Mouse (Mus musculus): ENCODE data around the gene Vmn2r90. TPM values are rescaled to one million over a fixed set of nuclear protein-coding genes. Genes with fewer than 3 reads are reported as not detected.

The Vmn2r90 gene
- polyA plus RNA-seq, 1 experiment from 2014 or later: not detected

GRCm38 (mm10) chr17:17762614-17763293, 59.2 kb downstream of the Vmn2r90 start:
- Histone ChIP-seq H3K27me3 (replicated peaks) (peaks cover 7% of the 10 kb centered on the region; the same call in 1 of the 2 replicates), H3K36me3 (no peaks in the 10 kb centered on the region), H3K27ac (replicated peaks) (no peak overlapping the region), H3K9me3 (no peaks in the 10 kb centered on the region), H3K4me1 (no peaks in the 10 kb centered on the region), H3K4me3 (no peak overlapping the region), H3K9ac (no peak overlapping the region), H3K4me2 (no peak overlapping the region)
- WGBS: 82% methylated on average over 1 of the region's 1 CpGs
- ATAC-seq (ENCODE audit: extremely low read depth, insufficient number of reproducible peaks, low FRiP score, low TSS enrichment): no peak

- WGBS: 33% methylated on average over 1 of the region's 1 CpGs
- no peak overlapping the region for H3K4me3 ChIP-seq
- H3K9ac ChIP-seq: no peak overlapping the region
- H3K4me2 ChIP-seq: no peak overlapping the region
- no peaks in the 10 kb centered on the region for H3K36me3 ChIP-seq
- H3K4me1 ChIP-seq: no peaks in the 10 kb centered on the region
- ATAC-seq (ENCODE audit: extremely low read depth, insufficient number of reproducible peaks, low FRiP score, low TSS enrichment): no peak
- H3K9me3 ChIP-seq: no peaks in the 10 kb centered on the region
- peaks cover 7% of the 10 kb centered on the region; the same call in 1 of the 2 replicates for H3K27me3 ChIP-seq (replicated peaks)
- H3K27ac ChIP-seq (replicated peaks): no peak overlapping the region
Observed at GRCm38 (mm10) chr17:17764206-17764605, 60.7 kb downstream of the Vmn2r90 start.

- H3K4me3 ChIP-seq: no peak overlapping the region
- H3K4me1 ChIP-seq: no peaks in the 10 kb centered on the region
- no peaks in the 10 kb centered on the region for H3K9me3 ChIP-seq
- H3K4me2 ChIP-seq: no peak overlapping the region
- H3K9ac ChIP-seq: no peak overlapping the region
- no peak overlapping the region for H3K27ac ChIP-seq (replicated peaks)
- ATAC-seq (ENCODE audit: extremely low read depth, insufficient number of reproducible peaks, low FRiP score, low TSS enrichment): no peak
- WGBS: 4% methylated on average over 3 of the region's 3 CpGs
- no peaks in the 10 kb centered on the region for H3K36me3 ChIP-seq
- peaks cover 7% of the 10 kb centered on the region; the same call in 1 of the 2 replicates for H3K27me3 ChIP-seq (replicated peaks)
Observed at GRCm38 (mm10) chr17:17766481-17766880, 62.9 kb downstream of the Vmn2r90 start.

Other genes with a start within 250 kb of the Vmn2r90 start
- 8.7 and 9.6 TPM in 2 replicates for gene Lnpep, start 78.7 kb upstream of the Vmn2r90 start, polyA plus RNA-seq (2015; fragmentation: Nextera tagmentation; extraction: Ambion mirVana)
- 24.2 and 27.0 TPM in 2 replicates for gene Spaca6, start 123.4 kb downstream of the Vmn2r90 start, polyA plus RNA-seq (2015; fragmentation: Nextera tagmentation; extraction: Ambion mirVana)
- 0.55 and 0.66 TPM in 2 replicates for gene Has1, start 151.5 kb downstream of the Vmn2r90 start, polyA plus RNA-seq (2015; fragmentation: Nextera tagmentation; extraction: Ambion mirVana)
- 0.11 and 0.15 TPM in 2 replicates for gene Fpr1, start 180.2 kb downstream of the Vmn2r90 start, polyA plus RNA-seq (2015; fragmentation: Nextera tagmentation; extraction: Ambion mirVana)
- not detected in 2 replicates for gene Fpr2, start 184.1 kb downstream of the Vmn2r90 start, polyA plus RNA-seq (2015; fragmentation: Nextera tagmentation; extraction: Ambion mirVana)
- not detected in 2 replicates for gene Fpr3, start 184.1 kb downstream of the Vmn2r90 start, polyA plus RNA-seq (2015; fragmentation: Nextera tagmentation; extraction: Ambion mirVana)

All from heart, embryonic 13.5 days (tissue).